Mouse (Mus musculus) right cerebral cortex, adult 18-20 months (tissue): Measurements from ENCODE around the gene Cabp4.
"Not testable (repeated sequence)": the region's sequence is repeated elsewhere in the genome, so short reads cannot be mapped to it uniquely, and the experiment has no call there.

Experiments used
- DNase-seq: peaks from one replicate; pipeline ENCODE4 v3.0.0; 2022; ENCODE audit warnings: mixed read lengths

Cabp4 gene

DNA sequence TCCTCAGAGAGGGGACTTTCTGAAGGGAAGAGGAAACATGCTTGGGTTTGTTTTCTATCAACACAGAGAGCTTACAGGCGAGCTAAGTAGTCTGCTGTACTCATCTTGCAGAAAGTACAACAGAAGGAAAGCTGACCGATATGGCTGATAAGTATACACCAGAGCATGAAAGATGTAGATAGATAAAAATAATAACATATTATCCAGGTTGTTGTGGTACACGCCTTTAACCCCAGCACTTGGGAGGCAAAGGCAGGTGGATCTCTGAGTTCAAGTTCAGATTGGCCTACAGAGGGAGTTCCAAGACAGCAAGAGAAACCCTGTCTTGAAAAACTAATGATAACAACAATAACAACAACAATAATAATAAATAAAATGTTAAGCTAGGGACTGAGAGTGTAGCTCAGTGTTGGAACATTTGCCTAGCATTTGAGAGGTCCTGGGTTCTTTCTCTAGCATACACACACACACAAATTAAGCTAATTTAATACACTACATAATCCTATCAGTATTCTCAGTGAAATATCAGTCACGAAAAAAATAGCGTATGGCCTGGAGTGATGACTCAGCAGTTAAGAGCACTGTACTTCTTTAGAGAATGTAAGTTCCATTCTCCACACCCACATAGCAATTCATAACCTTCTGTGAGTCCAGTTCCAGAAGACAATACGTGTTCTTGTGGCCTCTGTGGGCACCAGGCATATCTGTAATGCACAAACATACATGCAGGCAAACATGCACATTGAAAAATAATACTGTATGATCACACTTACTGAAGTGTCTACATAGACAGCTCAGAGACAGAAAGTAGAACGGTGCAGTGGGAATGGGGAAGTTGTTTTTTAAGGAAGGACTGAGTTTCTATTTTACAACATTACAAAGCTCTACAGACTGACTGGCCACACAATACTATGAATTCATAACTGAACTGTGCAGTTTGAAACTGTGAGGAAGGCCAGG, 21.1 kb downstream of the Cabp4 start:
- no peak for DNase-seq

- not testable (repeated sequence) for DNase-seq
These were observed 21.9 kb downstream of the Cabp4 start for GRCm38 (mm10) chr19:4121896-4122295.

GRCm38 (mm10) chr19:4121097-4121805, 22.6 kb downstream of the Cabp4 start:
- DNase-seq = peak; percentile 98

DNA sequence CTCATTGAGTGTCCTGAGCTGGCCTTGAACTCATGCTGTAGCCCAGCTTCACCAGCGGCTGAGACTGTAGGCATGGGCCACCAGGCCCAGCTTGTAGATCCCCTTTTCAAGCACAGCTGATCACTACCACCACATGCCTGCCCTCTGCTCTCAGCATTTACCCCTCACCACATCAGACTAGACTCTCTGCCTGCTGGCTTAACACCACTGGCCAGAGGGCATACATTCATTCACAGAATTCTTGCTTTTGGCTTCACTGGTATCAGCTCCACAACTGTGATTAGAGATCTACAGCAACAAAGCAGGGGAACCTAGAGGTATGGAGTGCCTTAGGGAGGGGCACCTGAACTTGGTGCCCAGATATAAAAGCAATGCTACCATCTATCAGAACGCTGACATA, 23.3 kb downstream of the Cabp4 start:
- no peak for DNase-seq

DNA sequence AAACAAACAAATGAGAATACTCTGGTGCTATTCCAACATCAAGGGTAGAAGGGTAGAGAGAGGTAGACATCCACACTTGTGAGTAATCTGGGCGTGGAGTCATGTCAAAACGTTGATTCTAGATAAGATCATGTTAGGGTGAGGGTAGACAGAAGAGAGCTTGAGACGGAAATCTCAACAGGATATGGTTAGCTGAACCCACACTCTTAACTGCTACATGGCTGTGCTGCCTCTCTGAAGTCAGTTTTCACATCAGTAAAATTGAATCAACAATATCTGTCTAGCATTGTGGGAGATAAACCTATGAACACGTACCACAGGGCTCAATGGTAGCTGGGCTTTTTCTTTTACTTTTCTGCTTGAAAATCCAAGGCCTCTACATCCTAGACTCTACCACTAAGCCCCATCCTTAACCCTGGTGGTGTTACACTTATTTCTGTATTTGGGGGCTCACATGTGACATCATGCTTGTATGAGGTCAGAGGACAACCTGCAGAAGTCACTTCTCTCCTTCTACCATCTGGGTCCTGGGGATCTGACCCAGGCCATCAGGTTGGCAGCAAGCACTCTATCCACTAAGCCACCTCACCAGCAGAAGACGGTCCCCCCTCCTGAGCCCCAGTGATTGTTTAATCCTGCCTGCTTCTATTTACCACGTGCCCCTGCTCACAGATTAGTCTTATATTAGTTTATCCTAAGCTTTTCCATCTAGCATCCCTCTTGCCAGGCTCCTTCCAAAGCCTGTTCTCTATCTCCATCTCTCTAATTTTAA, 23.9 kb downstream of the Cabp4 start:
- no peak for DNase-seq

GRCm38 (mm10) chr19:4118350-4118749, 25.5 kb downstream of the Cabp4 start:
- DNase-seq = no peak

- no peak for DNase-seq
These were observed 26.8 kb downstream of the Cabp4 start for GRCm38 (mm10) chr19:4117006-4117405.

GRCm38 (mm10) chr19:4115816-4116215, 28.0 kb downstream of the Cabp4 start:
- no peak for DNase-seq

- DNase-seq = no peak
These were observed 28.7 kb downstream of the Cabp4 start for GRCm38 (mm10) chr19:4115144-4115543.

DNA sequence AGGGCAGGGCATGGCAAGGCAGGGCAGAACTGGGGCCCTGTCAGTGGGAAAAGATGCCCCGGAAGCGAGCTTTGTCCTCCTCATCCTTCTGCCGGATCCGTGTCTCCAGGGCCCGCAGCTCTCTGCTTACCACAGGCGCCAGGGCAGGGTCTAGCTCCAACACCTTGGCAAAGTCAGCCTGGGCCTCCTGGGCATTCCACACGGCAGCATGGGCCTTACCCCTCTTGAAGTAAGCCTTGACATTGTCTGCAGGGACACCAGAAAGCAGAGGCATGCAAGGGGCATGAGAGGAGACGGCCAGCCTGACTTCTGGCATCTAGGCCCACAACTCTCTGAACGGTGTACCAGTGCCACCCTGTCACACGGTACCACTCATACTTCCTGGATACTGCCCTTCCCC, 29.3 kb downstream of the Cabp4 start:
- no peak for DNase-seq

GRCm38 (mm10) chr19:4113806-4114230, 30.0 kb downstream of the Cabp4 start:
- DNase-seq = no peak

DNA sequence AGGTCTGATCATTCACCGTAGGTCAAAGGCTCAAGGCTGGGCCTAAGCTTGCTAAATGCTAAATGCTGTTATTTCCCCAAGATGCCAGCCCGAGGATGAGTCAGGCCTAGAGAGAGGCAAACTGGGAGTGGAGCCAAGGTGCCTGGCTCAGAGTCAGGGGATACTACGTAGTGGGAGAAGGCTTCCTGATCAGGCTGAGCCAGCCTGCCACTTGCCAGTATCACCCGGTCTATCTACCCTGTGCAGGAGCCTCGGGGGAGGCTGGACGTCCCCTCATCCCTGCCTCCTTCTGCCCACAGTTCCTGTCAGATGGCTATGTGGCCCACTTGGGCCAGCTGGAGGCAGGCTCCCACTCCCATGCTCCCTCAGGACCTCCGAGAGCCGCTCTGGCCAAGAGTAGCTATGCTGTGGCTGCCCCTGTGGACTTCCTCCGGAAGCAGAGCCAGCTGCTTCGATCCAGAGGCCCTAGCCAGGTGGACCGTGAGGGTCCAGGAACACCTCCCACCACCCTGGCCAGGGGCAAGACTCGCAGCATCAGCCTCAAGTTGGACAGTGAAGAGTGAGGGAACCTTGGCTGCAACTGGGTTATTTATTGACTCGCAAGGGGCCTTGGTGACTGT, 30.5 kb downstream of the Cabp4 start:
- peak; percentile 89 for DNase-seq

GRCm38 (mm10) chr19:4112063-4112960, 31.5 kb downstream of the Cabp4 start:
- no peak for DNase-seq

DNA sequence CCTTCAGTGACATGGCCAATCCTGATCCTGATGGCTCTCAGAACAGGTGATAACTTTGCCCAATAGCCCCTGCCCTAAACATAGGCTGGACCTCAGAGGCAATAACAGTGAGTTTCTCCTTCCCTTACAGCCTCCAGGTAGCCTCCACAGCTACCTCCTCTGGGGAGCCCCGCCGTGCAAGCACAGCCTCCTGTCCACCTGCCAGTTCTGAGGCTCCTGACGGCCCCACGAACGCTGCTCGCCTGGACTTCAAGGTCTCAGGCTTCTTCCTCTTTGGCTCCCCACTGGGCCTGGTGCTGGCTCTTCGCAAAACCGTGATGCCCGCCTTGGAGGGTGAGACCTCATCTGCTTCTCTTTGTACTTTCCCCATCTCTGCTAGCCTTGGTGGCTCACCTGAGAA, 35.3 kb downstream of the Cabp4 start:
- DNase-seq = no peak

GRCm38 (mm10) chr19:4106654-4107053, 37.2 kb downstream of the Cabp4 start:
- DNase-seq = no peak

DNA sequence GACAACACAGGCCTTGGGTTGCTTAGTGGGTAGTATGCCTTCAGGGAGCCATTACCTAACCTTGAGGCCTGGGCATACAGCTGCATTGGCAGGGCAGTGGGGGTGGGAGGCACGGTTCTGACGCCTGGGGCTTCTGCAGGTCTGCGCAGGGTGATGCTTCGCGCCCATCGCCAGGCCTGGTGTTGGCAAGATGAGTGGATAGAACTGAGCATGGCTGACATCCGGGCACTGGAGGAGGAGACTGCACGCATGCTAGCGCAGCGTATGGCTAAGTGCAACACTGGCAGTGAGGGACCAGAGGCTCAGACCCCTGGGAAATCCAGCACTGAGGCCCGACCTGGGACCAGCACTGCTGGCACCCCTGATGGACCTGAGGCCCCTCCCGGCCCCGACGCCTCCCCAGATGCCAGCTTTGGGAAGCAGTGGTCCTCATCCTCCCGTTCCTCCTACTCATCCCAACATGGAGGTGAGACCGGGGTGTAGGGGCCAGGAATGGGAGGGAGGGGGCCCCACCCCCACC, 39.1 kb downstream of the Cabp4 start:
- no peak for DNase-seq

DNA sequence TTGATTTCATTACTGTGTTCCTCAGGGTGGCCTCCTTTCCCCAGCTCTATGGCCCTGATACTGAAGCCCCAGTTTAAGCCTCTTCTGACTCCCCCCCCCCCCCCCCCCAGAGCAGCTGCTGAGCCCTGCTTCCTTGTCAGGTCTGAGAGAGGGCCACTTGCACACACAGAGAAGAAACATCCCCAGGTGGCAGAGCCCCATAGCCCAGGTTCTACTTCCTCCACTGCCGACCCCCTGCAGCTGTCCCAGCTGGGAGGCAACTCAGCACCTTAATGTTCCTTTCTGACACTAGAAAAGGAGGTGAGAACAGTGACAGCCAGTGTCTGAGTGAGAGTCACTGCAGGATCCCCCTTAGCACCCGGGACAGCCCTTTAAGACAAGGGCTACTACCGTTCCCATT, 40.0 kb downstream of the Cabp4 start:
- DNase-seq = no peak

DNA sequence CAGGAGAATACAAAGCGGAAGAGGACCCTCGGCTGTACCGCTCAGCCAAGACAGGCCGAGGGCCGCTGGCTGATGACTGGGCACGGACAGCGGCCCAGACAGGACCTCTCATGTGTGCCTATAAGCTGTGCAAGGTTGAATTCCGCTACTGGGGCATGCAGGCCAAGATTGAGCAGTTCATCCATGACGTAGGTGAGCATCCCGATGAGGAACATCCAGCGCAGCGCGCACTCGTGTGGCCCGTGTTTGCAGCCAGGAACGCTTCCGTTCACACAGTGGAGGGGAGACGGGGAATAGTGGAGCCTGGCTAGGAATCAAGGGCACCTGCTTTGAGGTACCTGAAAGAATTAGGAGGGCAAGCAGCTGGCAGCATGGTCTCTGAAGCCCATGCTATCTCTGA, 40.5 kb downstream of the Cabp4 start:
- no peak for DNase-seq

GRCm38 (mm10) chr19:4102626-4103025, 41.2 kb downstream of the Cabp4 start:
- DNase-seq = no peak

- DNase-seq = no peak
These were observed 41.8 kb downstream of the Cabp4 start for GRCm38 (mm10) chr19:4102049-4102448.

- DNase-seq = no peak
These were observed 42.4 kb downstream of the Cabp4 start for GRCm38 (mm10) chr19:4101466-4101865.
